Mouse (Mus musculus): ENCODE data around the gene Clasp1. TPM values are rescaled to one million over a fixed set of nuclear protein-coding genes. Genes with fewer than 3 reads are reported as not detected.

Clasp1 gene
- polyA plus RNA-seq, 1 experiment, result 86.3 TPM

- H3K4me1 ChIP-seq (ENCODE audit: control insufficient read depth, insufficient read depth, low read length), result peaks cover 23% of the 10 kb centered on the region
- no peak overlapping the region; the same call in 1 of the 2 replicates for H3K27ac ChIP-seq (ENCODE audit: insufficient read depth, low read length)
- H3K4me3 ChIP-seq (ENCODE audit: insufficient read depth, low read length), result no peak overlapping the region
- TF ChIP-seq CTCF (IDR thresholded peaks at IDR 0.05; ENCODE audit: borderline replicate concordance, insufficient read depth, low read length) (no peak), POLR2A (IDR thresholded peaks at IDR 0.05; ENCODE audit: low read depth, low read length) (no peak)
Measured at GRCm38 (mm10) chr1:118458279-118458678, 69.4 kb downstream of the Clasp1 start.

GRCm38 (mm10) chr1:118458963-118459920, 70.4 kb downstream of the Clasp1 start:
- Histone ChIP-seq H3K27ac (ENCODE audit: insufficient read depth, low read length) (peak overlapping the region; percentile 77), H3K4me1 (ENCODE audit: control insufficient read depth, insufficient read depth, low read length) (peaks cover 17% of the 10 kb centered on the region), H3K4me3 (ENCODE audit: insufficient read depth, low read length) (peak overlapping the region; percentile 33)
- TF ChIP-seq CTCF (IDR thresholded peaks at IDR 0.05; ENCODE audit: borderline replicate concordance, insufficient read depth, low read length), result no peak
- TF ChIP-seq POLR2A (IDR thresholded peaks at IDR 0.05; ENCODE audit: low read depth, low read length), result peak; percentile 99

- peaks cover 17% of the 10 kb centered on the region for H3K4me1 ChIP-seq (ENCODE audit: control insufficient read depth, insufficient read depth, low read length)
- TF ChIP-seq POLR2A (IDR thresholded peaks at IDR 0.05; ENCODE audit: low read depth, low read length), result no peak
- no peak for TF ChIP-seq CTCF (IDR thresholded peaks at IDR 0.05; ENCODE audit: borderline replicate concordance, insufficient read depth, low read length)
- no peak overlapping the region for H3K4me3 ChIP-seq (ENCODE audit: insufficient read depth, low read length)
- H3K27ac ChIP-seq (ENCODE audit: insufficient read depth, low read length), result no peak overlapping the region
Measured at GRCm38 (mm10) chr1:118460716-118461115, 71.9 kb downstream of the Clasp1 start.

GRCm38 (mm10) chr1:118466041-118466440, 77.2 kb downstream of the Clasp1 start:
- no peaks in the 10 kb centered on the region for H3K4me1 ChIP-seq (ENCODE audit: control insufficient read depth, insufficient read depth, low read length)
- H3K27ac ChIP-seq (ENCODE audit: insufficient read depth, low read length), result no peak overlapping the region
- no peak for TF ChIP-seq POLR2A (IDR thresholded peaks at IDR 0.05; ENCODE audit: low read depth, low read length)
- no peak overlapping the region for H3K4me3 ChIP-seq (ENCODE audit: insufficient read depth, low read length)

- H3K27ac ChIP-seq (ENCODE audit: insufficient read depth, low read length), result no peak overlapping the region
- H3K4me1 ChIP-seq (ENCODE audit: control insufficient read depth, insufficient read depth, low read length), result no peaks in the 10 kb centered on the region
- H3K4me3 ChIP-seq (ENCODE audit: insufficient read depth, low read length), result no peak overlapping the region
- TF ChIP-seq POLR2A (IDR thresholded peaks at IDR 0.05; ENCODE audit: low read depth, low read length), result no peak
- no peak for TF ChIP-seq CTCF (IDR thresholded peaks at IDR 0.05; ENCODE audit: borderline replicate concordance, insufficient read depth, low read length)
Measured at GRCm38 (mm10) chr1:118472386-118472785, 83.5 kb downstream of the Clasp1 start.

- H3K4me3 ChIP-seq (ENCODE audit: insufficient read depth, low read length), result no peak overlapping the region
- H3K27ac ChIP-seq (ENCODE audit: insufficient read depth, low read length), result no peak overlapping the region
- TF ChIP-seq CTCF (IDR thresholded peaks at IDR 0.05; ENCODE audit: borderline replicate concordance, insufficient read depth, low read length), result no peak
- TF ChIP-seq POLR2A (IDR thresholded peaks at IDR 0.05; ENCODE audit: low read depth, low read length), result no peak
- no peaks in the 10 kb centered on the region for H3K4me1 ChIP-seq (ENCODE audit: control insufficient read depth, insufficient read depth, low read length)
Measured at GRCm38 (mm10) chr1:118476919-118477318, 88.1 kb downstream of the Clasp1 start.

- no peak for TF ChIP-seq CTCF (IDR thresholded peaks at IDR 0.05; ENCODE audit: borderline replicate concordance, insufficient read depth, low read length)
- TF ChIP-seq POLR2A (IDR thresholded peaks at IDR 0.05; ENCODE audit: low read depth, low read length), result no peak
- no peak overlapping the region for H3K27ac ChIP-seq (ENCODE audit: insufficient read depth, low read length)
- H3K4me1 ChIP-seq (ENCODE audit: control insufficient read depth, insufficient read depth, low read length), result no peaks in the 10 kb centered on the region
- H3K4me3 ChIP-seq (ENCODE audit: insufficient read depth, low read length), result no peak overlapping the region
Measured at GRCm38 (mm10) chr1:118479246-118479645, 90.4 kb downstream of the Clasp1 start.

GRCm38 (mm10) chr1:118480484-118481364, 91.9 kb downstream of the Clasp1 start:
- Histone ChIP-seq H3K4me3 (ENCODE audit: insufficient read depth, low read length) (no peak overlapping the region), H3K27ac (ENCODE audit: insufficient read depth, low read length) (no peak overlapping the region), H3K4me1 (ENCODE audit: control insufficient read depth, insufficient read depth, low read length) (no peaks in the 10 kb centered on the region)
- TF ChIP-seq CTCF (IDR thresholded peaks at IDR 0.05; ENCODE audit: borderline replicate concordance, insufficient read depth, low read length) (no peak), POLR2A (IDR thresholded peaks at IDR 0.05; ENCODE audit: low read depth, low read length) (no peak)

GRCm38 (mm10) chr1:118481365-118481702, 92.5 kb downstream of the Clasp1 start:
- no peaks in the 10 kb centered on the region for H3K4me1 ChIP-seq (ENCODE audit: control insufficient read depth, insufficient read depth, low read length)
- no peak overlapping the region for H3K27ac ChIP-seq (ENCODE audit: insufficient read depth, low read length)
- no peak overlapping the region for H3K4me3 ChIP-seq (ENCODE audit: insufficient read depth, low read length)
- TF ChIP-seq CTCF (IDR thresholded peaks at IDR 0.05; ENCODE audit: borderline replicate concordance, insufficient read depth, low read length) (no peak), POLR2A (IDR thresholded peaks at IDR 0.05; ENCODE audit: low read depth, low read length) (no peak)
